Mouse (Mus musculus) hindbrain, embryonic 16.5 days (tissue): ENCODE data around the gene Emilin3. TPM values are rescaled to one million over a fixed set of nuclear protein-coding genes. Genes with fewer than 3 reads are reported as not detected.

Source experiments
- ATAC-seq: fragments of 200-750 bp; cut with Nextera tagmentation; 2 replicates; pipeline ENCODE4 v1.8.0; 2017; ENCODE audit warnings: moderate TSS enrichment, moderate library complexity
- H3K27ac ChIP-seq: fragments of 300-500 bp; sonication (generic); 2 replicates; pipeline ENCODE4 v1.5.1; 2014; ENCODE audit warnings: low read depth, mild to moderate bottlenecking, control low read depth, low read length, moderate library complexity
- H3K27me3 ChIP-seq: fragments of 300-500 bp; sonication (generic); replicated peaks from 2 replicates; pipeline ENCODE4 v1.6.1; 2014; ENCODE audit warnings: low read length; ENCODE audit not compliant: control insufficient read depth, insufficient read depth
- H3K36me3 ChIP-seq: fragments of 300-500 bp; sonication (generic); 2 replicates; pipeline ENCODE4 v1.6.1; 2014; ENCODE audit warnings: mild to moderate bottlenecking, low read length, moderate library complexity, mixed read lengths; ENCODE audit not compliant: control insufficient read depth, insufficient read depth
- H3K4me1 ChIP-seq: fragments of 300-500 bp; sonication (generic); 2 replicates; pipeline ENCODE4 v1.6.1; 2014; ENCODE audit warnings: low read depth, low read length; ENCODE audit not compliant: control insufficient read depth, insufficient read depth
- H3K4me2 ChIP-seq: fragments of 300-500 bp; sonication (generic); 2 replicates; pipeline ENCODE4 v1.6.1; 2014; ENCODE audit warnings: mild to moderate bottlenecking, low read length, control low read depth, moderate library complexity
- H3K4me3 ChIP-seq: fragments of 300-500 bp; sonication (generic); 2 replicates; pipeline ENCODE4 v1.5.1; 2014; ENCODE audit warnings: mild to moderate bottlenecking, low read length, control low read depth, moderate library complexity
- H3K9ac ChIP-seq: fragments of 300-500 bp; sonication (generic); 2 replicates; pipeline ENCODE4 v1.6.1; 2014; ENCODE audit warnings: low read depth, mild to moderate bottlenecking, control low read depth, low read length, moderate library complexity
- H3K9me3 ChIP-seq: fragments of 300-500 bp; sonication (generic); 2 replicates; pipeline ENCODE4 v1.6.1; 2014; ENCODE audit warnings: mild to moderate bottlenecking, low read length, moderate library complexity; ENCODE audit not compliant: control insufficient read depth
- WGBS: fragments of 180-500 bp; shearing (Covaris S2); extraction: QIAGEN DNeasy Blood & Tissue Kit; methylation state at CpG from one replicate; pipeline ENCODE4 v1.1.7; 2014; 5-methylcytosine and 5-hydroxymethylcytosine counted together
- polyA plus RNA-seq: library from polyadenylated mRNA; unstranded; fragments of >200 nt; fragmentation: Nextera tagmentation; extraction: Ambion mirVana; gene quantifications from 2 replicates; pipeline ENCODE4 v1.2.1, GENCODE M21; 2015

The Emilin3 gene
- polyA plus RNA-seq, 1 experiment from 2014 or later: 0.70 TPM

GRCm38 (mm10) chr2:160871310-160871709 lies 40.8 kb downstream of the Emilin3 start:
- peak overlapping the region; percentile 54 for H3K4me2 ChIP-seq
- H3K9me3 ChIP-seq: no peaks in the 10 kb centered on the region
- ATAC-seq: no peak
- H3K27ac ChIP-seq: no peak overlapping the region
- WGBS: 80% methylated on average over 3 of the region's 3 CpGs
- no peaks in the 10 kb centered on the region for H3K36me3 ChIP-seq
- H3K4me1 ChIP-seq: peaks cover 13% of the 10 kb centered on the region
- 0 out of 2 replicates have a peak overlapping the region, but pooled peaks have one; percentile 5 for H3K9ac ChIP-seq
- H3K27me3 ChIP-seq: no peaks in the 10 kb centered on the region
- peak overlapping the region; percentile 25 for H3K4me3 ChIP-seq

DNA sequence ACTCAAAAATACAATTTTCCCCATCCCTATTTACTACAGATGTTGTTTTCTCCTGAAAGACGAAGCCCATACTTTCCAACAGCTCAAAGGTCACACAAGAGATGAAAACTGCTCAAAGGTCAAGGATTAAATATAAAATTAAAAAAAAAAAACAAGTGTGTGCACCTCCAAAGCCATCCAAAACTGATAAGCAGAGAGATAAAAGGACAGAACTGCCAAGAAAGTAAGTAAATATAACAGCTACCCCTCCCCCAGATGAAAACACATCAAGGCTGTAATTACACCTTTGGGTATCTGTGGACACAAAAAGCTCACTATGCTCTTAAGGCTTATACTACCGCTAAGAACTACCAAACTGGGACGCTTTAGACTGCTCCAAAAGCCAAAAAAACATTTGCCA lies 42.7 kb downstream of the Emilin3 start:
- Histone ChIP-seq H3K9ac (no peak overlapping the region), H3K4me3 (no peak overlapping the region), H3K4me2 (no peak overlapping the region), H3K36me3 (no peaks in the 10 kb centered on the region), H3K4me1 (peaks cover 13% of the 10 kb centered on the region), H3K9me3 (no peaks in the 10 kb centered on the region), H3K27me3 (no peaks in the 10 kb centered on the region), H3K27ac (no peak overlapping the region)
- ATAC-seq: no peak
- WGBS: 71% methylated on average over 3 of the region's 3 CpGs

GRCm38 (mm10) chr2:160865266-160865665 lies 46.9 kb downstream of the Emilin3 start:
- no peak overlapping the region for H3K9ac ChIP-seq
- no peaks in the 10 kb centered on the region for H3K27me3 ChIP-seq
- no peak overlapping the region for H3K27ac ChIP-seq
- ATAC-seq: no peak
- WGBS: 76% methylated on average over 2 of the region's 2 CpGs
- H3K4me1 ChIP-seq: 0 out of 2 replicates have a peak, but pooled peaks cover under 1% of the 10 kb centered on the region
- no peaks in the 10 kb centered on the region for H3K36me3 ChIP-seq
- H3K4me2 ChIP-seq: no peak overlapping the region
- no peaks in the 10 kb centered on the region for H3K9me3 ChIP-seq
- H3K4me3 ChIP-seq: no peak overlapping the region

DNA sequence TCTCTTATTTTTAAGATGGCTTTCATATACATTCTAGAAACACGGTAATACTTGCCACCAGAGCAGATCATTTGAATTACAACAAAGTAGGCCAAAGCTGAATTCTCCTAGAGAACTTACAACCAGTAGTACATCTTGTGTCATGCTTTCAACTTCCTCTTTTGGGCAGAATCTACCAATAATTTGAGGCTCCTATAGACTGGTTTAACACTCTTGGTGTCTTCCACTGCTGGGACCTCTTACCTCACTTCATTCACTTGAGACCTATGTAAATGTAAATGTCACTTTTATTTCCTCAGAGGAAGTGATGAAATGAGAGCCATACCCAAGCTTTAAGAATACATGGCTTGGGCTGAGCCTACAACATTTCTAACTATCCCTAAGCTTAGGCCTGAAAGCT lies 48.0 kb downstream of the Emilin3 start:
- Histone ChIP-seq H3K9ac (no peak overlapping the region), H3K4me1 (no peaks in the 10 kb centered on the region), H3K9me3 (no peaks in the 10 kb centered on the region), H3K27me3 (no peaks in the 10 kb centered on the region), H3K4me2 (no peak overlapping the region), H3K36me3 (no peaks in the 10 kb centered on the region), H3K27ac (no peak overlapping the region), H3K4me3 (no peak overlapping the region)
- ATAC-seq: no peak
- 91% methylated on average over 1 of the region's 1 CpGs for WGBS

DNA sequence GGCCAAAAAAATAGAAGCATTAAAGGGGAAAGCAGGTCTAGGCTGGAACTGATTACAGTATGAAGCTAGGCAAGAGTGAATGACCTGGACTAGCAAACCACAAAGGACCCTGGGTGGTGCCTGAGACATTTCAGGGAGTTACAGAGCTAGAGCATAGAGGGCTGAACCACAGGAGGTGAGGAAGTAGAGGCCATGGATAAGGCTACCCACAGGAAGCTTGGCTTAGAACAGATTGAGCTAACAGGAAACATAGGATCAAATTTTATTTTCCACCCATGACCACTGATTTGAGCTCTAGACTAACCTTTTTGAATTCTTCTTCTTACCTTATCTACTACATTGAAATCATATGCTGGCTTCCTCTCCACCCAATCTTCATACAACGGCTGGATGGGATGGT lies 51.8 kb downstream of the Emilin3 start:
- Histone ChIP-seq H3K4me3 (no peak overlapping the region), H3K4me1 (no peaks in the 10 kb centered on the region), H3K9me3 (no peaks in the 10 kb centered on the region), H3K9ac (no peak overlapping the region), H3K4me2 (no peak overlapping the region), H3K27ac (no peak overlapping the region), H3K36me3 (no peaks in the 10 kb centered on the region), H3K27me3 (no peaks in the 10 kb centered on the region)
- WGBS: 85% methylated on average over 1 of the region's 1 CpGs
- ATAC-seq: no peak

Other genes with a start within 250 kb of the Emilin3 start
- 41.5 and 54.8 TPM in 2 replicates for gene Plcg1, start 181.0 kb downstream of the Emilin3 start, polyA plus RNA-seq
- 19.9 and 21.0 TPM in 2 replicates for gene Zhx3, start 39.3 kb downstream of the Emilin3 start, polyA plus RNA-seq
- gene Lpin3, start 31.7 kb downstream of the Emilin3 start, polyA plus RNA-seq: 0.43 and 0.66 TPM in 2 replicates
- gene Chd6, start 196.7 kb upstream of the Emilin3 start, polyA plus RNA-seq: 27.2 and 29.8 TPM in 2 replicates